Mouse (Mus musculus): ENCODE data around the gene Tecpr2.

Tecpr2 gene

GRCm38 (mm10) chr12:110998092-110998491 lies 109.0 kb downstream of the Tecpr2 start:
- DNase-seq (ENCODE audit: inconsistent age in 2 of 2, low spot score in 1 of 2): no peak

DNA sequence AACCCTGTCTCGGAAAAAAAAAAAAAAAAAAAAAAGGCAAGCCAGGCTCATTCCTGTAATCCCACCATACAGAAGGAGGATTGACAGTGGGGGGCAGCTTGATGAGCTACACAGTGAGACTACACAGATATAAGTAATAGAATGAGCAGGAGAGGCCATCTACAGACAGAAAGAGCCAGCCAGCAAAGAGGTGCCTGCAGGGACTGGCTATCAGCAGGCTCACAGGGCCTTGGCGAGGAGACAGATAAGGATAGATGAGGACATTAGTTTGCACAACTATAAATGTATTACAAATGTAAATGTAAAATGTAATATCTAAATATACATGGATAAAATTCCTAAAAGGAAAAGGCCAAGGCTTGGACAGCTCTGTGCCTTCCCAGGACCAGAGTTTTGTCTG lies 110.8 kb downstream of the Tecpr2 start:
- no peak for DNase-seq (ENCODE audit: inconsistent age in 2 of 2, low spot score in 1 of 2)

DNA sequence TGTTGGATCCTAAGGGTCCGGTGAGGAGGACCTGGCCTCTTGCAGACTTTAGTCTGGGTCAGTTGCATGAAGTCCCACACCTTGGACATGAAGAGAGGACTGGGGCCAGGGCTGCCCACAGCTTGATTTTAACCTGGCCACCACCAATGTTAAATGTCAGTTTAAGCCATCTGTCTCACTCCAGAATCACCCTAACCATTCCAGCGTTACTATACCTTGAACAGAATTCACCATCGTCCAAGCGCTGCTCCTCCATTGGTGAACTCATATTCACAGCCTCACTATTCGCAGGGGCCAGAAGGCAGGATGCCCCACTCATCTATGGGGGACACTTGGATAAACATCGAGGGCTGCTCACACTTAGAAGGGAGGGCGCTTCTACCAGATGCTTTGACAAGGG lies 111.9 kb downstream of the Tecpr2 start:
- peak in 1 of 2 experiments; percentile 17 for DNase-seq (ENCODE audit: inconsistent age in 2 of 2, low spot score in 1 of 2)

DNA sequence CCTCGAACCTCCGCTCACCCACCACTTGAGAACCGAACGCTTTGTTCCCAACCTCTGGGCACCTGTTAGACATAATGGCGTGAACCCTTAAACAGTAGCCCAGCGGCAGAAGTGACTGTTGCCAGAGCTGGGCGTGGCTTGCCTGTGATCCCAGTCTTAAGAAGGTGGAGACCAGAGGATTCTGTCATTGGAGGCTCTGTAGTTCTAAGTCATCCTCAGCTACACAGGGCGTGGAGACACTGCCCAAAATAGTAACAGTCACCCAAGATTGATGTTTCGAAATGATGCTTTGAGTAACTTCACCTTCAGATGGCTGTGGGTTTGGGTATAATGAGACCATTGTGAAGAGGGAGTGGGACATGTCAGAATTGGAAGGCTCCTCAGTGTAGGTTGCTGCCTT lies 115.1 kb downstream of the Tecpr2 start:
- no peak for DNase-seq (ENCODE audit: inconsistent age in 2 of 2, low spot score in 1 of 2)

DNA sequence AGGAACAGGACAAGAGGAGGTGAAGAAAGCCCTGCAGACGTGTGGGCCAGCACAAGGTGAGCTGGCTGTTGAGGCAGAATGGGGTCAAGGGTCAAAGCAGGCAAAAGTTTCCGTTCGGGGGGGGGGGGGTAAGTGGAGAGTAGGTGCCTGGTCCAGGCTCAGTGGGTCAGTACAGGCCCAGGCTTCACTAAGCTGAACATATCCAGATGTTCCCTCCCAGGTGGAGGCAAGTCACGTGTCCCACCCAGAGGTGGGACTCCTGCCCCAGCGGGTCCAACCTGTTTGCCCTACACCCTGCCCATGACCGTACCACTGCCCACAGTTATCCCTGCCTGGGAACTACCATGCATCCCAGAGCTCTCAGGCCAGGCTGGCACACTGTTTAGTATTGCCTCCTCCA lies 116.7 kb downstream of the Tecpr2 start:
- DNase-seq (ENCODE audit: inconsistent age in 2 of 2, low spot score in 1 of 2): no peak

DNA sequence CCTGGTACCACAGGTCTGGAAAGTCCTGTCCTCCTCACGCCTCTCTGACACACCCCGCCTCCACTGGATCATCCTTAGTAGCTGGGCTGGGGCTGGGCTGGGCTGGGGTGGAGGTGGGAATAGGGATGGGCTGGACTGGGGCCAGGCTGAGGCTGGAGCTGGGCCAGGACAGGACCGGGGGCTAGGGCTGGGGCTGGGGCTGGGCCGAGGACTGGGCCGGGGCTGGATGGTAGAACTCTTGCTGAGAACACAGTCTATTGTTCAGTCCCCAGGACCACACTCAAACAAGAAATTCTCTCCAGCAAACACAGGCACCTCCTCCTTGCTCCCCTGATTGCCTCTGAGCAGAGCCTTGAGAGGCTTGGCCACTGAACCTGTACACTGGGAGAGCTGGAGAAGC lies 117.3 kb downstream of the Tecpr2 start:
- DNase-seq (ENCODE audit: inconsistent age in 2 of 2, low spot score in 1 of 2): no peak

- DNase-seq (ENCODE audit: inconsistent age in 2 of 2, low spot score in 1 of 2): peak; percentile 62 to 88
Measured at GRCm38 (mm10) chr12:111007134-111008103, 118.4 kb downstream of the Tecpr2 start.

- DNase-seq (ENCODE audit: inconsistent age in 2 of 2, low spot score in 1 of 2): peak in 1 of 2 experiments; percentile 54
Measured at GRCm38 (mm10) chr12:111008500-111009490, 119.7 kb downstream of the Tecpr2 start.

- no peak for DNase-seq (ENCODE audit: inconsistent age in 2 of 2, low spot score in 1 of 2)
Measured at GRCm38 (mm10) chr12:111009615-111010257, 120.7 kb downstream of the Tecpr2 start.

GRCm38 (mm10) chr12:111016807-111017206 lies 127.7 kb downstream of the Tecpr2 start:
- DNase-seq (ENCODE audit: inconsistent age in 2 of 2, low spot score in 1 of 2): peak; percentile 28 to 70

GRCm38 (mm10) chr12:111018068-111018467 lies 129.0 kb downstream of the Tecpr2 start:
- DNase-seq (ENCODE audit: inconsistent age in 2 of 2, low spot score in 1 of 2): no peak

DNA sequence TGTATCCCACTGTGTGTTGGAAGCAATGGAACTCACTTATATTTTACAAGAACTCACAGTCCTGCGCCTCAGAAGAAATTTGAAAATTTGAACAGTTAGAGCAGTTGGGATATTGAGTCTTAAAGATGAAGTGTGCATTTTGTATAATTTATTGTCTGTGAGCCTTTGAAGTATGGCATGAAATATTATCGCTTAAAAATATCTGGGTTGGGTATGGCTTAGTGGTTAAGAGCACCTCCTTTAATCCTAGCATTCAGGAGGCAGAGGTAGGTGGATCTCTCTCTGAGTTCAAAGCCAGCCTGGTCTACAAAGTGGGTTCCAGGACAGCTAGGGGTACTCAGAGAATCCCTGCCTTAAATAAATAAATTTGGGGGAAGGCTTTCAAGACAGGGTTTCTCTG lies 130.0 kb downstream of the Tecpr2 start:
- no peak for DNase-seq (ENCODE audit: inconsistent age in 2 of 2, low spot score in 1 of 2)

- DNase-seq (ENCODE audit: inconsistent age in 2 of 2, low spot score in 1 of 2): no peak
Measured at GRCm38 (mm10) chr12:111021138-111021537, 132.1 kb downstream of the Tecpr2 start.

GRCm38 (mm10) chr12:111021577-111021976 lies 132.5 kb downstream of the Tecpr2 start:
- no peak for DNase-seq (ENCODE audit: inconsistent age in 2 of 2, low spot score in 1 of 2)
